Mouse (Mus musculus) leukemia stem cell, adult 10-12 weeks (primary cell): ENCODE results near the gene AU018091. TPM values are rescaled to one million over a fixed set of nuclear protein-coding genes. Genes with fewer than 3 reads are reported as not detected.

Source experiments
- polyA plus RNA-seq: library from polyadenylated mRNA; stranded (reverse); fragments of >175 nt; gene quantifications from 2 replicates; pipeline ENCODE4 v1.2.3, GENCODE M21; 2012; ENCODE audit warnings: low replicate concordance

The AU018091 gene
- not detected in 2 replicates for polyA plus RNA-seq

GRCm38 (mm10) chr7:3168925-3169324 is at the start of gene AU018091:
AU018091 (minus strand) TSS chr7:3169203.

Other genes with a start within 250 kb of the AU018091 start
- gene Nlrp12, start 80.5 kb upstream of the AU018091 start, polyA plus RNA-seq = 0.08 and 0.12 TPM in 2 replicates
- gene Myadm, start 119.9 kb upstream of the AU018091 start, polyA plus RNA-seq = 2.6 and 6.5 TPM in 2 replicates
- 0.71 and 1.8 TPM in 2 replicates for gene Prkcg, start 120.0 kb upstream of the AU018091 start, polyA plus RNA-seq
- gene Cacng7, start 163.8 kb upstream of the AU018091 start, polyA plus RNA-seq = 0.23 and 0.54 TPM in 2 replicates
- gene Cacng8, start 221.5 kb upstream of the AU018091 start, polyA plus RNA-seq = 0.72 and 4.0 TPM in 2 replicates